Mouse (Mus musculus): ENCODE measurements around the gene Slc22a4. TPM values are rescaled to one million over a fixed set of nuclear protein-coding genes. Genes with fewer than 3 reads are reported as not detected.
"Not testable (repeated sequence)": the region's sequence is repeated elsewhere in the genome, so short reads cannot be mapped to it uniquely, and the experiment has no call there.

Gene Slc22a4
- polyA plus RNA-seq, 1 experiment from 2014 or later = 2.1 TPM

- no peak for TF ChIP-seq EP300 (optimal IDR thresholded peaks at IDR 0.05)
- peak; percentile 86 for TF ChIP-seq CTCF (IDR thresholded peaks at IDR 0.05; ENCODE audit: low read depth)
- Histone ChIP-seq H3K4me3 (ENCODE audit: low read depth, low read length) (no peak overlapping the region), H3K27ac (replicated peaks) (no peak overlapping the region), H3K4me2 (replicated peaks; ENCODE audit: low read depth) (no peak overlapping the region), H3K27me3 (ENCODE audit: control insufficient read depth, insufficient read depth, low read length) (no peaks in the 10 kb centered on the region), H3K36me3 (ENCODE audit: control insufficient read depth, insufficient read depth, low read length) (no peaks in the 10 kb centered on the region), H3K9me3 (ENCODE audit: control insufficient read depth, low read length) (no peaks in the 10 kb centered on the region), H3K4me1 (replicated peaks; ENCODE audit: control insufficient read depth, insufficient read depth) (no peaks in the 10 kb centered on the region; the same call in 1 of the 2 replicates), H3K9ac (ENCODE audit: low read length) (no peak overlapping the region)
- 36% methylated on average over 6 of the region's 6 CpGs for WGBS
- ATAC-seq (ENCODE audit: low FRiP score, low TSS enrichment) (0 out of 2 replicates have a peak, but pooled peaks have one; percentile 33), DNase-seq (ENCODE audit: low spot score) (peak; percentile 29)
Observed at GRCm38 (mm10) chr11:54054257-54054656, 26.4 kb upstream of the Slc22a4 start.

GRCm38 (mm10) chr11:54053090-54053489 is 25.2 kb upstream of the Slc22a4 start:
- no peak overlapping the region for H3K4me3 ChIP-seq (ENCODE audit: low read depth, low read length)
- no peak for TF ChIP-seq CTCF (IDR thresholded peaks at IDR 0.05; ENCODE audit: low read depth)
- no peak for TF ChIP-seq EP300 (optimal IDR thresholded peaks at IDR 0.05)
- no peaks in the 10 kb centered on the region for H3K4me1 ChIP-seq (replicated peaks; ENCODE audit: control insufficient read depth, insufficient read depth)
- no peak overlapping the region for H3K9ac ChIP-seq (ENCODE audit: low read length)
- DNase-seq (ENCODE audit: low spot score) (no peak), ATAC-seq (ENCODE audit: low FRiP score, low TSS enrichment) (no peak)
- no peak overlapping the region for H3K4me2 ChIP-seq (replicated peaks; ENCODE audit: low read depth)
- no peak overlapping the region for H3K27ac ChIP-seq (replicated peaks)
- no peaks in the 10 kb centered on the region for H3K27me3 ChIP-seq (ENCODE audit: control insufficient read depth, insufficient read depth, low read length)
- 79% methylated on average over 7 of the region's 7 CpGs for WGBS
- no peaks in the 10 kb centered on the region for H3K9me3 ChIP-seq (ENCODE audit: control insufficient read depth, low read length)
- H3K36me3 ChIP-seq (ENCODE audit: control insufficient read depth, insufficient read depth, low read length) = no peaks in the 10 kb centered on the region

GRCm38 (mm10) chr11:54052128-54052527 is 24.2 kb upstream of the Slc22a4 start:
- Histone ChIP-seq H3K27ac (replicated peaks) (no peak overlapping the region), H3K27me3 (ENCODE audit: control insufficient read depth, insufficient read depth, low read length) (no peaks in the 10 kb centered on the region), H3K36me3 (ENCODE audit: control insufficient read depth, insufficient read depth, low read length) (no peaks in the 10 kb centered on the region), H3K4me2 (replicated peaks; ENCODE audit: low read depth) (no peak overlapping the region), H3K9me3 (ENCODE audit: control insufficient read depth, low read length) (no peaks in the 10 kb centered on the region), H3K9ac (ENCODE audit: low read length) (no peak overlapping the region), H3K4me1 (replicated peaks; ENCODE audit: control insufficient read depth, insufficient read depth) (no peaks in the 10 kb centered on the region), H3K4me3 (ENCODE audit: low read depth, low read length) (no peak overlapping the region)
- WGBS = 94% methylated on average over 5 of the region's 5 CpGs
- DNase-seq (ENCODE audit: low spot score) (no peak), ATAC-seq (ENCODE audit: low FRiP score, low TSS enrichment) (no peak)
- TF ChIP-seq CTCF (IDR thresholded peaks at IDR 0.05; ENCODE audit: low read depth) = no peak
- no peak for TF ChIP-seq EP300 (optimal IDR thresholded peaks at IDR 0.05)

GRCm38 (mm10) chr11:54051161-54051560 is 23.3 kb upstream of the Slc22a4 start:
- TF ChIP-seq EP300 (optimal IDR thresholded peaks at IDR 0.05) = no peak
- TF ChIP-seq CTCF (IDR thresholded peaks at IDR 0.05; ENCODE audit: low read depth) = no peak
- ATAC-seq (ENCODE audit: low FRiP score, low TSS enrichment) (no peak), DNase-seq (ENCODE audit: low spot score) (no peak)
- H3K4me2 ChIP-seq (replicated peaks; ENCODE audit: low read depth) = no peak overlapping the region
- no peaks in the 10 kb centered on the region for H3K27me3 ChIP-seq (ENCODE audit: control insufficient read depth, insufficient read depth, low read length)
- H3K27ac ChIP-seq (replicated peaks) = no peak overlapping the region
- no peak overlapping the region for H3K4me3 ChIP-seq (ENCODE audit: low read depth, low read length)
- no peaks in the 10 kb centered on the region for H3K36me3 ChIP-seq (ENCODE audit: control insufficient read depth, insufficient read depth, low read length)
- H3K9ac ChIP-seq (ENCODE audit: low read length) = no peak overlapping the region
- H3K9me3 ChIP-seq (ENCODE audit: control insufficient read depth, low read length) = no peaks in the 10 kb centered on the region
- 85% methylated on average over 7 of the region's 7 CpGs for WGBS
- H3K4me1 ChIP-seq (replicated peaks; ENCODE audit: control insufficient read depth, insufficient read depth) = no peaks in the 10 kb centered on the region

- Histone ChIP-seq H3K9ac (ENCODE audit: low read length) (no peak overlapping the region), H3K4me1 (replicated peaks; ENCODE audit: control insufficient read depth, insufficient read depth) (no peaks in the 10 kb centered on the region), H3K4me2 (replicated peaks; ENCODE audit: low read depth) (no peak overlapping the region), H3K36me3 (ENCODE audit: control insufficient read depth, insufficient read depth, low read length) (no peaks in the 10 kb centered on the region), H3K27me3 (ENCODE audit: control insufficient read depth, insufficient read depth, low read length) (no peaks in the 10 kb centered on the region), H3K9me3 (ENCODE audit: control insufficient read depth, low read length) (no peaks in the 10 kb centered on the region), H3K27ac (replicated peaks) (no peak overlapping the region), H3K4me3 (ENCODE audit: low read depth, low read length) (no peak overlapping the region)
- TF ChIP-seq EP300 (optimal IDR thresholded peaks at IDR 0.05) = no peak
- no peak for TF ChIP-seq CTCF (IDR thresholded peaks at IDR 0.05; ENCODE audit: low read depth)
- no peak for DNase-seq (ENCODE audit: low spot score)
- no peak for ATAC-seq (ENCODE audit: low FRiP score, low TSS enrichment)
- WGBS = 65% methylated on average over 2 of the region's 2 CpGs
Observed at GRCm38 (mm10) chr11:54050205-54050604, 22.3 kb upstream of the Slc22a4 start.

- no peak for DNase-seq (ENCODE audit: low spot score)
- H3K27ac ChIP-seq (replicated peaks) = no peak overlapping the region
- 89% methylated on average over 6 of the region's 6 CpGs for WGBS
- H3K9ac ChIP-seq (ENCODE audit: low read length) = no peak overlapping the region
- TF ChIP-seq EP300 (optimal IDR thresholded peaks at IDR 0.05) = no peak
- no peak for TF ChIP-seq CTCF (IDR thresholded peaks at IDR 0.05; ENCODE audit: low read depth)
- no peaks in the 10 kb centered on the region for H3K36me3 ChIP-seq (ENCODE audit: control insufficient read depth, insufficient read depth, low read length)
- H3K9me3 ChIP-seq (ENCODE audit: control insufficient read depth, low read length) = no peaks in the 10 kb centered on the region
- no peaks in the 10 kb centered on the region for H3K27me3 ChIP-seq (ENCODE audit: control insufficient read depth, insufficient read depth, low read length)
- no peaks in the 10 kb centered on the region for H3K4me1 ChIP-seq (replicated peaks; ENCODE audit: control insufficient read depth, insufficient read depth)
- no peak for ATAC-seq (ENCODE audit: low FRiP score, low TSS enrichment)
- H3K4me3 ChIP-seq (ENCODE audit: low read depth, low read length) = no peak overlapping the region
- H3K4me2 ChIP-seq (replicated peaks; ENCODE audit: low read depth) = no peak overlapping the region
Observed at GRCm38 (mm10) chr11:54040676-54041075, 12.8 kb upstream of the Slc22a4 start.

GRCm38 (mm10) chr11:54032872-54033271 is 5.0 kb upstream of the Slc22a4 start:
- not testable (repeated sequence) for H3K27me3 ChIP-seq (ENCODE audit: control insufficient read depth, insufficient read depth, low read length); H3K4me2 ChIP-seq (replicated peaks; ENCODE audit: low read depth); H3K36me3 ChIP-seq (ENCODE audit: control insufficient read depth, insufficient read depth, low read length); DNase-seq (ENCODE audit: low spot score); H3K9me3 ChIP-seq (ENCODE audit: control insufficient read depth, low read length); H3K4me1 ChIP-seq (replicated peaks; ENCODE audit: control insufficient read depth, insufficient read depth); H3K9ac ChIP-seq (ENCODE audit: low read length); ATAC-seq (ENCODE audit: low FRiP score, low TSS enrichment); H3K27ac ChIP-seq (replicated peaks); H3K4me3 ChIP-seq (ENCODE audit: low read depth, low read length)
- 88% methylated on average over 1 of the region's 3 CpGs for WGBS
